Mouse (Mus musculus) natural killer cell, adult 2 months (primary cell): ENCODE results near the gene Hnrnpk.
A peak's percentile ranks its signal among the peaks of the same experiment; 100 is the strongest.
"Not testable (repeated sequence)": the region's sequence is repeated elsewhere in the genome, so short reads cannot be mapped to it uniquely, and the experiment has no call there.

ENCODE experiments used
- DNase-seq, 2 experiments: peaks; one replicate each; pipeline ENCODE4 v3.0.0; 2022; ENCODE audit warnings: low spot score in 2 of 2

The Hnrnpk gene

DNA sequence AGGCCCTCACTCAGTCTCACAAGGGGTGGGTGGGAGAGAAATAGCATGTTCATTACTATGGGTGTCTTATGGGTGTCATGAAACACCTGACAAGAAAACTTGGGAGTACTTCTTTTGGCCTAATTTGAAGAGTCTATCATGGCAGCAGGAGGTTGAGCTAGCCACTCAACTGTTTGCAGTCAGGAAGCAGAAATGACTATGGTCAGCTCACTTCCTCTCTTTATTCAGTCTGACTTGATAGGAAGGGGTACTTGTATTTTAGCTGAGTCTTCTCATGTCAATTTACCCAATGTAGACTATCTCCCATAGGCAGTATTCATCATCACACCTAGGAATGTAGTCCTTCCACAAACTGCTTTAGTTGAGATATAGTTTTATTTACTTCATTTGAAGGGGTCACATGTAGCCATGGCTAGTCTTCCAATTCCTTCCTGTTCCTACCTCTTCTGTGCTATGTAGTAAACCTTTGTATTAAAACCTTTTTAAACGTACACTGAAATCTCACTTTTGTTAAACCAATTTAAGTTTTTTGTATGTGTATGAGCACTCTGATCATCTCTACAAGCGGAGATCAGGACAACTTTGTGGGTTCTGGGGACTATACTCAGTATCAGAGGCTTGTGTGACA, 13.7 kb downstream of the Hnrnpk start:
- no peak for DNase-seq

DNA sequence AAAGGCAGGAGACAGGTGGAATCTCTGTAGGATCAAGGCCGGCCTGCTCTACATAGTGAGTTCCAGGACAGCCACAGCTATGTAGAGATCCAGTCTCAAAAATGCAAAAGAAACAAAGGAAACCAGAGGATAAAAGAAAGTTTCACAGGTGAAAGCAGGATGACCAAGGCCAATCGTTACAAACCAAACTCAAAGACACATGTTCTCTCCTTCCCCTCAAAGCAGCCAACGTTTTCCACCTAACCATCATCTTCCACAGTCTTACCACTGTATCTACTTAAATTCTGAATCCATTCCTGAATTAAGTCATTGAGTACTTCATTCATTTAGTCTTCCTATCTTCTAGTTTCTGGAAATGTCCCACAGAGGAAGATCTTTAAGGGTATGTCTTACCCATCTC, 14.8 kb downstream of the Hnrnpk start:
- no peak for DNase-seq

DNA sequence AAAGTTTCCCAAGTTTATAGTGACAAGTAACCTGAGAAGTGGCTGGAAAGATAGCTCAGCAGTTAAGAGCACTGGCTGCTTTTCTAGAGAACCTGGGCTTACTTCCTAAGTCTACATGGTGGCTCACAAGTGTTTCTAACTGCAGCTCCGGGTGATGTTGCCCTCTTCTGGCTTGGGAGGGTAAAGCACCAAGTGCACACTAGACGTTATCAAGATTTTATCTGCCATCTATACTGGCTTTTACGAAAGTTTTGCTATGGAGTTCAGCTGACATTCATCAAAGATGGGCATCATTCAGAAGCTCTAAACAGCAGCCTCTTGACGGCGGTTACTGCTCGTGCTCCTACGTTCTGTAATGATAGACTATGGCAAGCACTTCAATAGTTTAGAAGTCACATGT, 15.2 kb downstream of the Hnrnpk start:
- DNase-seq = peak; percentile 69 to 77

DNA sequence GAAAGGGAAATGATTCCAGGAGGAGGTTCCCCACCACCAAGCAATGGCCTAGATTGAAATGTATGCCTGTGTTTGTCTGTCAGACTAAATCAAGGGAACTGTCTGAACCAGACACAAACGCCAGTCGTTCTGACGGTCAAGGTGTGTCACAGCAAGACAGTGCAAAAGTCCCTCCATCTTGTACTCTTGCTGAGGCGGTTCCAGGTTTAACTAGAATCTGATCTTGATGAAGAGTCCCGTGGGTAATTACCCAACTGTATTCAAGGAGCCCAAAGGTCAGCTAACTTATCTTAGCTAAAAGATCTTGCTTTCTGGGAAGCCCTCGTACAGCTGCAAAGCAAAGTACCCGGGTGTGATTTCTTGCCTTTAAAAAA, 17.6 kb downstream of the Hnrnpk start:
- no peak for DNase-seq

DNA sequence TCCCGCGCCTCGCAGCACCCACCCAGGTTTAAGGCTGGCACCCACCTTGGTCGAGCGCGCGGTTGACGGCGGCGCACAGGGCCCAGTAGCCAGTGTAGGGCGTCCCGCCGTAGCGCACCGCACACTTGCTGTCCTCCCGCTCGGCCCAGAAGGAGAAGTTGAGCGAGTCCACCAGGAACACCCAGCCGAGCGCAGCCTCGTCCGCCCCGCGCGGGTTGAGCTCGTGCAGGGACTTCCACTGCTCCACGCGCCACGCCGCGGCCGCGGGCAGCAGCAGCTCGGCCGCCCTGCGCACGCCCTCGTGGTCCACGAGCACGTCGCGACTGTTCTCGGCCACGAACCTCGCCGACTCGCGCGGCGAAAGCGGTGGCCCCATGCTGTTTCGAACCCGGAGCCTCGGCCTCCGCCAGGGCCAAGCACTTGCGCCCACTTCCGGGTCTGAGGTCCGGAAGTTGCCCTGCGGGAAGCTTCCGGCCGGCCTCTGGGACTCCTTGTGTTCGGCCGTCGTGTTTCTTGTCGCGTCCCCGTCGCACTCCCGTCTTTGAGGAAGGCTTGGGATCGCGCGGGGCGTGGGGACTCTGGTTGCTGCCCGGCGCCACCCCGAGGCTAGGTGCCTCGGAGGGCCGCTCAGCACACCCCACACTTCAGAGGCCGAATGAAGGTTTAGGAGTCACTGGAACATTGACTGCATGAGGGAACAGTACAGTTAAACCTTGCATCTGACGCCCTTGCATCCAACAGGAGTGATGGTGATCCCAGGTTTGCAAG, 18.2 kb downstream of the Hnrnpk start, which contains the start of gene 2210016F16Rik:
Gene 2210016F16Rik (minus strand): TSS at position 447 of the 768 bp plus-strand sequence.
- peak; percentile 50 to 58 for DNase-seq

DNA sequence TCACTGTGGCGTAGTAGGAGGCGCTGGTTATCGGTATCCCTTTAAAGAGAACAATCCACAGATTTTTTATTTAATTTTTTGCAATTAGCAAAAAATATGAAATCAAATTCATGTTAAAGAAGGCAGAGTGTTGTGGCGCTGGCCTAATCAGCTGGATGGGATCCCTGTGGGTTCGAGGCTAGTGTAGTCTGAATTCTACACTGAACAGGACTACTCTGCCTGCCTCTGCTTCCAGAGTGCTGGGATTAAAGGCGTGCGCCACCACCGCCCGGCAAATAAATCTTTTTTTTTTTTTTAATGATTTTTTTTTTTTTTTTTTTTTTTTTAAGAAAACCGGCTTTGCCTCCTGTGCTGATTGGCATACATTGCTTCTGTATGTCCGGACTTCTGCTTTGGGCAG, 18.8 kb downstream of the Hnrnpk start:
- no peak for DNase-seq

DNA sequence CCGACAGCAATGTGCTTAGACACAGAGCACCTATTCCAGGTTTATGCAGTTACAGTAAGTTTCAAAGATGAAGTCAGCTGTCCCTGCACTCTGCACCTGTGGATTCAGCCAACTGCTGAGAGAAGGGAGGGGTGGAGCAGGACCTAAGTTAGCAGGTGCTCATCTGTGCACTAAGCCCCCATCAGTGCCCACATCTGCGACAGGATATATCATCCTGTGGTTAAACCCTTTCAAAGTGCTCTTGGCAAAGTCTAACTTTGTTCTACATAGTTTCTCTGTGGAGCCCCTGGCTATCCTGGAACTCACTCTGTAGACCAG, 30.0 kb downstream of the Hnrnpk start:
- DNase-seq = no peak

DNA sequence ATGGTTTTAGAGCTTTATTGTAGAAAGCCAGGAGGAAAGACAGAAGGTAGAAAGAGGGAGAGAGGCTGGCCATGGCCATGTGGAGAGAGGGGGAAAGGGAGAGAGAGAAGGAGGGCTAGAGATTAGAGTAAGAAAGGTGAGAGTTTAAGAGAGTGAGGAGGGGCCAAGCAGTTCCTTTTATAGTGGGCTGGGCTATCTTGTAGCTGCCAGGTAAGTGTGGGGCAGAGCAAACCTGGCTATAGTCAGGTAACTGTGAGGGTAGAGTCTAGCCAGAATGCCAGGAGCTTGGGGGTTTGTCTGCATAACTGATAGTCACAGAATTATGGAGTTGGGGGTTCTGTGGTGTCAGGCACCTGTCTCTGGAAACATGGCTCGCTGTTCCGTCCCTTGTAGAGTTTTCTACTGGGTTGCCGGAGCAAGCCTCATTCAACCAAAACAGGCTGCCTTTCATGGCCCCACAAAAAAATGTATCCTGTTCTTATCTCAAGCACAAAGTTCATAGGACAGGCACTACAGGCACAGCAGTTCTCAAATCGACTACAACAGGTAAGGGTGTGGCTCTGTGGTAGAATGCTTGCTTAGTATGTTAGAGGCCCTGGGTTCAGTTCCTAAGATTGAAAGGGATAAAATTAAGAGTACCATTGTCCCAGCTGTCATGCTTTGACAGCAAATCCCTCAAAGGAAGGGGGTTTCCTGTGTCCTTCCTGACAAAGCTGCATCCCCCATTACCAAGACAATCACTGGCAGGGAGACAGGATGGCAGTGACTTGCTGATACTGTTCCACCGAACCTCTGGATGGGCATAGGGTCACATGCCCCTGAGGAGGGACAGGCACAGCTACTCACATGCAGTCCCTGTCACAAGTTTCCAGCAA, 30.6 kb downstream of the Hnrnpk start:
- DNase-seq = no peak

DNA sequence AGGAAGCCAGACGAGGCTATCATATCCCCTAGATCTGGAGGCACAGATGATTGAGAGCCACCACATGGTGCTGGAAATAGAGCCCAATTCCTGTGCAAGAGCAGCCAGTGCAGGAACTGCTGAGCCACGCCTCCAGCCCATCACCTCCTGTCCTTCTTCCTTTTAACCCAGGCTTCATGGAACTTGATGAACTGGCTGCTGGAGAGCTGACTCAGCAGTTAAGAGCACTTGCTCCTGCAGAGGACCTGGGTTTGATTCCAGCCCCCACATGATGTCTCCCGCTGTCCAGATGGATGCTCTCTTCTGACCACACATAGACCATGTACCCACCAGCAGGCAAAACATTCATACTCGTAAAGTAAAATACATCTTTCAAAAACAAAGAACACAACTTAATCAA, 34.3 kb downstream of the Hnrnpk start:
- no peak for DNase-seq

DNA sequence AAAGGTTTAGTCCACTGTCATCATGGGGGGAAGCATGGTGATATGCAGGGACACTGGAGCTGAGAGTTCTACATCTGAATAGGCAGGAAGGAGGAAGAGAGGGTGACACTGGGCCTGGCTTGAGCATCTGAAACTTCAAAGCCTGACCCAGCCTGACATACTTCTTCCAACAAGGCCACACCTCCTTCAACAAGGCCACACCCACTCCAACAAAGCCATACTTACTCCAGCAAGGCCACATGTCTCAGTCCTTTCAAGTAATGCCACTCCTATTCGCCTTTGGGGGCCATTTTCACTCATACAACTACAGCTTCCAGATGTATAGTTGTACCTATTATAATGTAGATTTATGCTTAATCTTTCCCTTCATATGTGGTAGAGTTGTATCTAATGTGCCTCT, 35.5 kb downstream of the Hnrnpk start:
- DNase-seq = no peak

DNA sequence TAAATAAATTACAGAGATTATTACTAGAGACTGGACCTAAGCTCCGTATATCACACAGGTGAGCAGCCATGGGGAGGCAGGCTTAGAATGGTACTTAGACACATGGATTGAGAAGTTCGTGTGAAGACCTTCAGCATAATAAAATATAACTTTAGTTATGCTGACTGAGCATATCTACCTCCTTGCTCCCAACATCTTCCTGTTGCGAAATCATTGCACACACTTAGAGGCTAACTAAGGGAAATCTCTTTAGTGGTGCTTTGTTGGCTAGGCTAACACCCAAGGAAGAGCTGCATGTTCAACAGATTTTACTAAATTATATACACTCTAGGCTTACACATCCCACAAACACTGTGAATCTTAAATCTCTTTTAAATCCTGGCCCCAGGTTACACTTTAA, 36.8 kb downstream of the Hnrnpk start:
- no peak for DNase-seq

DNA sequence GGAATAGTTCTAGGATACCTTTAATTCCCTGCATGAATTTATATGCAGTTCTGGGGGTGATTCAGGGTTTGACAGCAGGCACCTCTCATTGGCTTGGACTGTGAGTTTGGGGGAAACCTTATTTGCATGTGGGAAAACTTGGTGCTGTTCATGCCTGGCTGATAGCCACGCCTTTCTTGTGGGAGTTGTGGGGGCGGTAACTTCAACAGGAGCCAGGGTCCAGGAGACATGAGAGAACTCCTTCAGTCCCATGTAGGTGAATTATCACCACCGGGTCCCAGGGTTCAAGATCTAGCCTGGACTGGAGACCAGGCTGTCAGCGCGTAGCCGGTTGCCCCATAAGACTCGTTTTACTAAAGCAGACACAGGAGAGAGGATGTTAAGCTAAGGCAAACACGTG, 38.0 kb downstream of the Hnrnpk start:
- not testable (repeated sequence) for DNase-seq

DNA sequence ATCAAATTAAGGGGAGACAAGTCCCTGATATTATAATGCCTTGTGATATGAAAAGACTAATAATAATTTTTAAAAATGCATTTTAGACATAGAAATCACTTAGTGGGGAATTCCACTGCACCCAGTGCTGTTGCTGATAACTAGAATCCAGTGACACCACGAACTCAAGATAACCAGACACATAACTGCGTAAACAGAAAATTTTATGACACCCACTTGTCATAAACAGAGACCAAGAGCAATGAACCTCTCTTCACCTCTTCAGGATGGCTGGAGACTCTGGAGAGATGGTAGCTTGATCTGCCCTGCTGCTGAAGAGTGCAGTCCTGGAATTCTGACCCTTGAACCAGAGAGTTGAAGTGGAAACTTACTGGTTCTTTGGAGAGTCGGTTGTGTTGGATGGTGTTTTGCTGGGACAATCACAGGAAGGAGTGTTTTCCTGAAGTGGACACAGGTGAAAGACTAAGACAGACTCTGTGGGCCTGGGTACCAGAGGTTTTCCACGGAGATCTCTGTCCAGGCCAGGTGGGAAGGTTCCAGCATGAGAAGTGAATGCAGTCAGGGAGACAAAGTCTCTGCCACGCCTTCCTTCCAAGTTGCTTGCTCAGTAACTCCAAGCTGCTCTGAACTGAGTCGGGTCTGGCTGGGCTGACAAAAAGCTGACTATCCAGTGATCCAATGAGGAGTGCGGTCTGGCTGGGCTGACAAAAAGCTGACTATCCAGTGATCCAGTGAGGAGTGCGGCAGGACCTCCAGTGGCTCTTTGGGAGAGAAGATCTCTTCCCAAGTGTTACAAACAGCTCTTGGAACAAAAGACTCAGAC, 38.6 kb downstream of the Hnrnpk start:
- DNase-seq = no peak

DNA sequence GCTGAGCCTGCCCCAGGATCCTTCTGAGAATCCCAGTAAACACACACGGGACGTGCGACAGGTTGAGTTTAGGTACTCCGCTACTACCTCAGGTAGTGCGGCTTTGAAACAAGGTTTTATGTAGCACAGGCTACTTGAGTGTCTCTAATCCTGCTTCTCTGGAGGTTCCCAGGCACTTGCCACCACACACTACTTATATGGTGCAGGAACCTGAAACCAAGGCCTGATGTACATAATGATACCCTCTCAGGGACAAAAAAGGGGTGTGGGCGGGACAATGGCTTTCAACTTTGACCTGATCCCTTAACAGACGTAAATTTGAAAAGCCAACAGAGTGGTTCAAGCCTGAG, 43.9 kb downstream of the Hnrnpk start:
- DNase-seq = no peak

DNA sequence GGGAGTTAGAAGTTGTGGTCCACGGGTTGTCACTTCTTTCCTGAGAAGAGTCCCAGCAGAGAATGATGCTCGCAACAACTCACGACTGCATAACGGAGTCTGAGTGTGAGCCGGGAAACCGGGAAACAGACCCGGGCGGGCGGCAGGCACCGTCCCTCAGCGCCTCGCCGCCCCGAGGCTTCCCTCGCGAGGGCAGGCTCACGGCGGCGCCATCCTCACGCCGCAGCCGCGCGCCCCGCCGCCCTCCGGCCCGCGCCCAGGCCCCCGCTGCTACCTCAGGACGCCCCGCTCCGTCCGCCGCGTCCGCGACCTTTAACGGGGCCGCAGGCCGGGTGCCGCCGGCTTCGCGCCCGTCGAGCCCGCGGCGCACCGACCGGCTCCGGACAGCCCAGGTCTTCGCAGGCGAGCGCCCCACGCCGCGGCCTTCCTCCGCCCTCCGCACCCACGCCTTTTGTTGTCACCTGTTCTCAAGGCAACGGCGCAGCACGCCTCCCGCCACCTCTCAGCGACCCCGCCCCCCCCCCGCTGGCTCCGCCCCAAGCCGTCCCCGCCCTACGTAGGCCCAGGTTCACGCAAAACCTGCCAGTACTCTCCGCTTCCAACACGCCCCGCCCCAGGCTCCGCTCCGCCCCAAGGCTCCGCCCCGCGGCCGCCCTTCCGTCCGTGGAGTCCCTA, 44.4 kb downstream of the Hnrnpk start, which contains the start of gene Kif27:
Gene Kif27 (minus strand): TSS at position 494 of the 675 bp plus-strand sequence.
- peak; percentile 74 to 84 for DNase-seq

DNA sequence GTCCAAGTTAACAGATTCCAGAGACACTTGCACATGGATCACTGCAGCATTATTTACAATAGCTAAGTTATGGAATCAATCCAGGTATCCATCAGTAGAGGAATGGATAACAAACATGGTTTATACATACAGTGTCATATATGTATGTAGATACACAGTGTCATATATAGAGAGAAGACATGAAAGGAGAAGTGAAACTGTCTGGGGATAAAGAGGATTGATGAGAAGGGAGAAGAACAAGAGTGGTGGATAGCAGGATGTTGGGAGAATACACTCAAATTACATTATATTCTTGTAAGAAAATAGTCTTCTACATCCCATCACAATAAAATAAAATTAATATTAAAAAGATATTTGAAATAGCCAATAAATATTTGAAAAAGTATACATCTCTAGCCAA, 50.1 kb downstream of the Hnrnpk start:
- DNase-seq = no peak

DNA sequence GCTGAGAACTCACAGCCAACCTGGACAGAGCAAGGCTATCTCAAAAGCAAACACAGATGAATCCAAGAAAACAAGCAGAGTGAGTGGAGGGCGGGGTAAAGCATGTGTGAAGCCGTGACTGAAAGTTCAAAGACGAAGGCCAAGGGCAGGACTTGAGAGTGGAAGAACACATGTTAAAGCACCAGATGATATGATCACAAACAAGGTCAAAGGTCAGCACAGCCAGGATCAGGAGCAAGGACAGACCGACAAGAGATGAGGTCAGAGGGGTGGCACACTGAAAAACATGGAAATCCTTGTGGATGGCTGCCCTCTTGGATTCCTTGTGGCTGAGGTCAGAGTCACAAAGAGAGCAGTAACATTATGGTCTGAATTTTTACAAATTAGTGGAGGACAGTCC, 52.5 kb downstream of the Hnrnpk start:
- no peak for DNase-seq

DNA sequence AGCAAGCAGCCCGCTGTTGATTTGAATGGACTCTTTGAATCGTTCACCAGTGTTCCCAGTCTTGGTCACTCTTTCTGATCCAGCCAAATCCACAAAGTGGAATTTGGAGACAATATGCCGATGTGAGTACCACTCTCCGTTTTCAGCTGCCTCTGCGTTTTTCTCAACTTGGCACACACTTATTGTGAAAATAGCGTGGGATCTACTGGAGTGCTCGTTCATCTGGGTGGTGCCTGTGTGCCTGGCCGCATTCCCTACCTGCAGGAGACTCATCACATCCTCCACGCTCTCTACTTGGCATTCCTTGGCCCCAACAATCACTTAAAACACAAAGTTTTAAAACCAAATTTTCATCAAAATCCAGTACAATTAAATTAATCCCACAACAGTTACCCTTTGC, 58.6 kb downstream of the Hnrnpk start:
- DNase-seq = no peak
